ENCODE assay signal across 9 mouse cellular contexts in the genomic region with DNA sequence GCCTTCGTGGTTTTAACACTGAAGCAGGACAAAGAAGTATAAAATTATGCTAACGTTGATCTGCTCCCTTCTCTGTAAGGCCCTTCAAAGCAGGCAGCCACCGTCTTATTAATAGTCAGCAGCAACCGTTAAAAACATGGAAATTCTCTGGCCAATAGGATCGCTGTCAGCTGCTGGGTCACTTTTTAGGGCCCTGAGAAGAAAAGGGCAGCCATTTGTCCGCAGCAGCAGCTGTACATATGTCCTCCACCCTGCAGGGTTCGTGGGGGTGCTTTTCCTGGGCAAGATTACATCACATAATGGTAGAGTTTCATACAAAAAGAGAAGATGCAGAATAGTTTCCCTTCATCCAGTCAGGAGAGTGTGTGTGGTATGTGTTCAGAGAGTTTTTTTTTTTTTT. TPM values are rescaled to one million over a fixed set of nuclear protein-coding genes. Genes with fewer than 3 reads are reported as not detected.
DNase-seq lines count a peak whose midpoint lies in the region; ATAC-seq lines count a peak whose summit lies in the region.
"Had no signal": no experiment of that assay in that cellular context is flagged by ENCODE, and none has a peak within 500 bp of the region (broad histone marks: within the 10 kb centered on the region; RNA-seq: fewer than 3 reads in every experiment).

No protein-coding gene starts in this region.

- peak overlapping the region; percentile 97; the same call in 1 of the 2 replicates for H3K4me3 ChIP-seq in lung, embryonic 15.5 days
- H3K4me3 ChIP-seq in forebrain, embryonic 13.5 days = peak overlapping the region; percentile 93
- 0 out of 2 replicates have a peak overlapping the region, but pooled peaks have one; percentile 9 for H3K4me3 ChIP-seq in neural tube, embryonic 15.5 days (replicated peaks)

- H3K36me3 ChIP-seq in lung, embryonic 15.5 days = peaks cover 48% of the 10 kb centered on the region
- peaks cover 54% of the 10 kb centered on the region for H3K36me3 ChIP-seq in forebrain, embryonic 13.5 days (ENCODE audit: poor library complexity, severe bottlenecking)
- peaks cover 43% of the 10 kb centered on the region for H3K36me3 ChIP-seq in neural tube, embryonic 15.5 days

- no peak overlapping the region for H3K9ac ChIP-seq in lung, embryonic 15.5 days
- peak overlapping the region; percentile 37 for H3K9ac ChIP-seq in forebrain, embryonic 13.5 days
- H3K9ac ChIP-seq in neural tube, embryonic 15.5 days (replicated peaks) = 0 out of 2 replicates have a peak overlapping the region, but pooled peaks have one; percentile 10

- no peaks in the 10 kb centered on the region for H3K27me3 ChIP-seq in lung, embryonic 15.5 days
- H3K27me3 ChIP-seq in forebrain, embryonic 13.5 days = no peaks in the 10 kb centered on the region
- no peaks in the 10 kb centered on the region for H3K27me3 ChIP-seq in neural tube, embryonic 15.5 days (replicated peaks)

- H3K27ac ChIP-seq in lung, embryonic 15.5 days = no peak overlapping the region
- 0 out of 2 replicates have a peak overlapping the region, but pooled peaks have one; percentile 8 for H3K27ac ChIP-seq in forebrain, embryonic 13.5 days
- no peak overlapping the region for H3K27ac ChIP-seq in neural tube, embryonic 15.5 days (replicated peaks)

- no peaks in the 10 kb centered on the region for H3K9me3 ChIP-seq in lung, embryonic 15.5 days
- no peaks in the 10 kb centered on the region for H3K9me3 ChIP-seq in forebrain, embryonic 13.5 days (replicated peaks)
- H3K9me3 ChIP-seq in neural tube, embryonic 15.5 days (replicated peaks) = no peaks in the 10 kb centered on the region

- no peak for DNase-seq in lung, postnatal 25 days (ENCODE audit: low spot score)
- DNase-seq in induced T-regulatory cell, adult 2 months (ENCODE audit: low read depth) = peak; percentile 12
- no peak for DNase-seq in testis, postnatal 10 days (ENCODE audit: low spot score)
- DNase-seq in spleen, postnatal 36 days (ENCODE audit: low spot score in 2 of 2) = no peak
- DNase-seq: cerebellum, adult 8-10 months; gastrocnemius, postnatal 14 days had no signal

- peak overlapping the region; percentile 54 for H3K4me2 ChIP-seq in lung, embryonic 15.5 days
- H3K4me2 ChIP-seq in forebrain, embryonic 13.5 days = peak overlapping the region; percentile 73
- H3K4me2 ChIP-seq in neural tube, embryonic 15.5 days = peak overlapping the region; percentile 65

- ATAC-seq in lung, embryonic 15.5 days (ENCODE audit: borderline replicate concordance, extremely low read depth, low FRiP score, low TSS enrichment) = no peak
- no peak for ATAC-seq in forebrain, embryonic 13.5 days
- ATAC-seq in neural tube, embryonic 15.5 days (ENCODE audit: low FRiP score) = no peak

- 62% methylated on average over 7 of the region's 7 CpGs for WGBS in lung, embryonic 15.5 days
- WGBS in forebrain, embryonic 13.5 days = 55% methylated on average over 7 of the region's 7 CpGs
- 37% methylated on average over 7 of the region's 7 CpGs for WGBS in neural tube, embryonic 15.5 days

- peaks cover 19% of the 10 kb centered on the region for H3K4me1 ChIP-seq in lung, embryonic 15.5 days
- peaks cover 21% of the 10 kb centered on the region for H3K4me1 ChIP-seq in forebrain, embryonic 13.5 days
- peaks cover 28% of the 10 kb centered on the region for H3K4me1 ChIP-seq in neural tube, embryonic 15.5 days

RNA-seq across cellular contexts. Expression of a gene that starts 3.0 kb away (rescaled TPM):
- 65.4 and 67.6 TPM in 2 replicates for polyA plus RNA-seq in lung, embryonic 15.5 days (2015; fragmentation: Nextera tagmentation; extraction: Ambion mirVana)
- polyA plus RNA-seq in forebrain, embryonic 13.5 days (2015; fragmentation: Nextera tagmentation; extraction: Ambion mirVana) = 130 and 141 TPM in 2 replicates
- 63.2 and 68.9 TPM in 2 replicates for polyA plus RNA-seq in neural tube, embryonic 15.5 days (2015; fragmentation: Nextera tagmentation; extraction: Ambion mirVana)

Comparison
In these comparisons a context has a peak if more than half of its experiments do, and no peak if none do; other contexts are left out.
1. H3K4me3 ChIP-seq: peak in every context shown above with its lines; median percentile 97 in lung, embryonic 15.5 days; 93 in forebrain, embryonic 13.5 days; 9 in neural tube, embryonic 15.5 days.